Mouse (Mus musculus) sigmoid colon, adult 10 weeks (tissue): ENCODE results near the gene Col17a1. TPM values are rescaled to one million over a fixed set of nuclear protein-coding genes. Genes with fewer than 3 reads are reported as not detected.

Experiments
- polyA plus RNA-seq: library from polyadenylated mRNA; stranded (reverse); fragments of 350-450 nt; fragmentation: Illumina TruSeq; extraction: RNeasy Lipid Tissue Mini Kit (QIAGEN cat#74804); gene quantifications from one replicate; pipeline ENCODE4 v1.2.3, GENCODE M21; 2014; ENCODE audit warnings: low read depth, low replicate concordance

The Col17a1 gene
- polyA plus RNA-seq = not detected

GRCm38 (mm10) chr19:47691994-47692393 is at the start of gene Col17a1:
Col17a1 (minus strand) TSS chr19:47692094.

GRCm38 (mm10) chr19:47731071-47731881 is 39.4 kb upstream of the Col17a1 start, which contains the start of gene Sfr1:
Sfr1 (plus strand) TSS chr19:47731682.

Other genes with a start within 250 kb of the Col17a1 start
- gene Sh3pxd2a, start 227.7 kb downstream of the Col17a1 start, polyA plus RNA-seq = 9.3 TPM
- gene Stn1, start 154.6 kb downstream of the Col17a1 start, polyA plus RNA-seq = 5.3 TPM
- 385 TPM for gene Slk, start 112.4 kb downstream of the Col17a1 start, polyA plus RNA-seq
- 203 TPM for gene Sfr1, start 39.6 kb upstream of the Col17a1 start, polyA plus RNA-seq
- gene Gsto1, start 162.9 kb upstream of the Col17a1 start, polyA plus RNA-seq = 460 TPM
- not detected for gene Gsto2, start 173.4 kb upstream of the Col17a1 start, polyA plus RNA-seq
- 0.32 TPM for gene Cfap43, start 227.2 kb upstream of the Col17a1 start, polyA plus RNA-seq
- 0.16 TPM for gene Itprip, start 227.2 kb upstream of the Col17a1 start, polyA plus RNA-seq
- gene Cfap58, start 245.6 kb upstream of the Col17a1 start, polyA plus RNA-seq = not detected